Mouse (Mus musculus) heart, embryonic 13.5 days (tissue): Measurements from ENCODE around the gene Gng5. TPM values are rescaled to one million over a fixed set of nuclear protein-coding genes. Genes with fewer than 3 reads are reported as not detected.

Experiments used
- ATAC-seq: fragments of 200-750 bp; cut with Nextera tagmentation; 2 replicates; pipeline ENCODE4 v1.8.0; 2017; ENCODE audit warnings: moderate TSS enrichment; ENCODE audit not compliant: insufficient number of reproducible peaks, low FRiP score, low TSS enrichment; ENCODE audit errors: extremely low read depth
- H3K27ac ChIP-seq: fragments of 300-500 bp; sonication (generic); replicated peaks from 2 replicates; pipeline ENCODE4 v1.5.1; 2015; ENCODE audit warnings: moderate library complexity, mild to moderate bottlenecking, inconsistent platforms
- H3K27me3 ChIP-seq: fragments of 300-500 bp; sonication (generic); replicated peaks from 2 replicates; pipeline ENCODE4 v1.6.1; 2015; ENCODE audit warnings: mild to moderate bottlenecking, inconsistent platforms
- H3K36me3 ChIP-seq: fragments of 300-500 bp; sonication (generic); 2 replicates; pipeline ENCODE4 v1.6.1; 2015; ENCODE audit warnings: mild to moderate bottlenecking, inconsistent platforms
- H3K4me1 ChIP-seq: fragments of 300-500 bp; sonication (generic); 2 replicates; pipeline ENCODE4 v1.6.1; 2015; ENCODE audit warnings: inconsistent platforms
- H3K4me2 ChIP-seq: fragments of 300-500 bp; sonication (generic); 2 replicates; pipeline ENCODE4 v1.6.1; 2015; ENCODE audit warnings: inconsistent platforms, mild to moderate bottlenecking, moderate library complexity
- H3K4me3 ChIP-seq: fragments of 300-500 bp; sonication (generic); 2 replicates; pipeline ENCODE4 v1.5.1; 2015; ENCODE audit warnings: moderate library complexity, mild to moderate bottlenecking, inconsistent platforms
- H3K9ac ChIP-seq: fragments of 300-500 bp; sonication (generic); 2 replicates; pipeline ENCODE4 v1.6.1; 2015; ENCODE audit warnings: inconsistent platforms, mild to moderate bottlenecking, moderate library complexity
- H3K9me3 ChIP-seq: fragments of 300-500 bp; sonication (generic); 2 replicates; pipeline ENCODE4 v1.6.1; 2016; ENCODE audit warnings: inconsistent platforms
- WGBS: fragments of 180-500 bp; shearing (Covaris S2); methylation state at CpG from one replicate; pipeline ENCODE4 v1.1.7; 2015; ENCODE audit warnings: mixed read lengths; 5-methylcytosine and 5-hydroxymethylcytosine counted together
- polyA plus RNA-seq: library from polyadenylated mRNA; unstranded; fragments of >200 nt; fragmentation: Nextera tagmentation; extraction: Ambion mirVana; gene quantifications from 2 replicates; pipeline ENCODE4 v1.2.1, GENCODE M21; 2015

The Gng5 gene
- polyA plus RNA-seq, 1 experiment from 2014 or later = 1,560 TPM

DNA sequence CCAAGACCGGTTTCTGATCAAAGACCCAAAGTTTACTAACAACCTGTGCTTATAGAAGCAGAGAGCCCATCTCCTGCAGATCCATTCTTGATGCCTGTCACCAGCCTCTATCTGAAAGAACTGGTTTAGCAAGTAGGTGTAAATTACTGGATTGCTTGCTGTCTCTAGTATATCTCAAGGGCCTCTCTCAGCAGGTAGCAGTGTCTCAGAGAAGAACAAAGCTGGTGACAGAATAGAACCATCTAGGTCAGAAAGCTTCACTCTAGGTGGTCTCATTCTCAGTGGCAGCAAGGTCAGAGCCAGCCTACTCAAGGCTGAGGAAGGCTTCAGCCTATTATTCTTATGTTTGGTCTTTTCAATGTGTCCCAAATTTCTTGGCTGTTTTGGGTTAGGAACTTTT is 44.0 kb downstream of the Gng5 start:
- no peak overlapping the region for H3K27ac ChIP-seq
- H3K9ac ChIP-seq = no peak overlapping the region
- ATAC-seq = no peak
- H3K4me2 ChIP-seq = no peak overlapping the region
- no peaks in the 10 kb centered on the region for H3K9me3 ChIP-seq
- H3K4me3 ChIP-seq = no peak overlapping the region
- H3K4me1 ChIP-seq = no peaks in the 10 kb centered on the region
- 44% methylated on average over 1 of the region's 1 CpGs for WGBS
- H3K27me3 ChIP-seq = no peaks in the 10 kb centered on the region
- no peaks in the 10 kb centered on the region for H3K36me3 ChIP-seq

DNA sequence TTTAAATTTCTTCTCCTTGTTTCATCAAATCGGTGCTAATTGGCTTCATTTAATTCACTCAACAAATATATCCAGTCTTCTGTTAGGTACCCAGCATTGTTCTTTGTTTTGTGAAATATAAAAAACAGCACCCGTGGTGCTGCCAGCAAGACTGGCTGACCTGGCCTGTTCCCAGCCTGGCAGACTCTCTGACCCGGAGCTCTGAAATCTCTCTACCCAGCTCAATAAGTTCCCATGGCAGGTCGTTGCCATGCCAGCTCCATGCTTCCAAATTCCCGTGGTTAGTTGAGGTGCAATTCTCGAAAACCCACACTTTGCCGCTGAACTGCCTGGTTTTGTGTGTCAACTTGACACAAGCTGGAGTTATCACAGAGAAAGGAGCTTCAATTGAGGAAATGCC is 55.2 kb downstream of the Gng5 start:
- H3K9ac ChIP-seq = no peak overlapping the region
- H3K27ac ChIP-seq = no peak overlapping the region
- H3K36me3 ChIP-seq = no peaks in the 10 kb centered on the region
- H3K9me3 ChIP-seq = no peaks in the 10 kb centered on the region
- no peak overlapping the region for H3K4me2 ChIP-seq
- H3K4me3 ChIP-seq = no peak overlapping the region
- ATAC-seq = no peak
- H3K27me3 ChIP-seq = no peaks in the 10 kb centered on the region
- 71% methylated on average over 7 of the region's 7 CpGs for WGBS
- H3K4me1 ChIP-seq = peaks cover 17% of the 10 kb centered on the region

Other genes starting within 250 kb of the Gng5 start
- gene Ssx2ip, start 95.2 kb upstream of the Gng5 start, polyA plus RNA-seq = 18.7 and 19.3 TPM in 2 replicates
- 9.5 and 10.5 TPM in 2 replicates for gene Ctbs, start 50.0 kb upstream of the Gng5 start, polyA plus RNA-seq
- 5.3 and 6.3 TPM in 2 replicates for gene Spata1, start 54 bp upstream of the Gng5 start, polyA plus RNA-seq
- 31.6 and 37.8 TPM in 2 replicates for gene Rpf1, start 21.6 kb downstream of the Gng5 start, polyA plus RNA-seq
- gene Uox, start 70.6 kb downstream of the Gng5 start, polyA plus RNA-seq = 0.05 and 0.24 TPM in 2 replicates
- not detected in 2 replicates for gene Dnase2b, start 115.8 kb downstream of the Gng5 start, polyA plus RNA-seq
- gene 4930503B20Rik, start 151.5 kb downstream of the Gng5 start, polyA plus RNA-seq = not detected in 2 replicates
- 2.3 and 2.8 TPM in 2 replicates for gene Samd13, start 185.8 kb downstream of the Gng5 start, polyA plus RNA-seq